Mouse (Mus musculus) CD8-positive naive resting alpha-beta T cell, adult 2 months (primary cell): ENCODE data around the gene Rhoc.

Experiments used
- DNase-seq, 2 experiments: peaks; one replicate each; pipeline ENCODE4 v3.0.0; 2022; ENCODE audit warnings: low read depth in 2 of 2, low spot score in 2 of 2

The Rhoc gene

DNA sequence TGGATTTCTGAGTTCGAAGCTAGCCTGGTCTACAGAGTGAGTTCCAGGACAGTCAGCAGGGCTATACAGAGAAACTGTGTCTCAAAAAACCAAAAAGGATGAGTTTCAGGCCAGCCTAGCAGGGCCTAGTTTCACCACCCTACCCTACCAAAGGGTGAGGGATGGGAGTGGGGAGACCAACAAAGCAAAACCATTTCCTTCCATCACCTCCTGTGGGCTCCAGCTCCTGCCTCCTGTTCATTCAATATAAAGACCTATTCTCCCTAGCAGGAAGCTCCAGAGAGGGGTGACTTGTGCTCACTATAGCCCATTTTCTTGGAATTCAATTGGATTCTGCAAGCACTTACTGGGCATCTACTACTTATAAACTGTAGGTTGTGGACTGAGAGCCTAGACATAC is 26.6 kb downstream of the Rhoc start:
- DNase-seq: no peak

DNA sequence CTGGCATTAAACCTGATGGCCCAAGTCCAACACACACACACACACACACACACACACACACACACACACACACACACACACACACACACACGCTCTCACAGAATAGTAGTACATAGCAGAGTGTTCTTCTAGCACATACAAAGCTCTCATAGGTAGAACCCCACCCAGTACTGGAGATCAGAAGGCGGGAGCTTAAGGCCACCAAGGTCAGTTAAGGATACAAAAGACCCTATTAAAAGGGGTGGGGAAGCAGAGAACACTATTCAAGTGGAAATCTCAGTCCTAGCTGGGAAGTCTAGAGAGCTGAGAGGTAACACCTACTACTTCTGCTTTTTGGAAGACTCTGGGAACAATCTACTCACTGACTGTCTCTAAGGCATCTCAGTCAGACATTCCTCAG is 27.2 kb downstream of the Rhoc start:
- DNase-seq: no peak

DNA sequence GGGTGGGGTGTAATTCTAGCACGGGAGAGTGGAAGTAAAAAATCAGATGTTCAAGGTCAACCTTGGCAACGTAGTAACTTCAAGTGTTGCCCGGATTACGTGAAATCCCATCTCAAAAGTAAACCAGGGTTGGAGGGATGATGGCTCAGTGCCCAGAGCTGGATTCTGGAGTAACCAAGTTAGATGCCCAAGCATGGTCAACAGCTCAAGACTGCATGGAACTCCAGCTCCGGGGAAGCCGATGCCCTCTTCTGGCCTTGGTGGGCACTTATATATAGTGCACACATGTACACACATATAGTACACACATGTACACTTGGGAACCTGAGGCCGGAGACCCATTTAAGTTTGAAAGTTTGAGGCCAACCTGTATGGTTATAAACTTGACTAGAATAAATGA is 28.0 kb downstream of the Rhoc start:
- no peak for DNase-seq

DNA sequence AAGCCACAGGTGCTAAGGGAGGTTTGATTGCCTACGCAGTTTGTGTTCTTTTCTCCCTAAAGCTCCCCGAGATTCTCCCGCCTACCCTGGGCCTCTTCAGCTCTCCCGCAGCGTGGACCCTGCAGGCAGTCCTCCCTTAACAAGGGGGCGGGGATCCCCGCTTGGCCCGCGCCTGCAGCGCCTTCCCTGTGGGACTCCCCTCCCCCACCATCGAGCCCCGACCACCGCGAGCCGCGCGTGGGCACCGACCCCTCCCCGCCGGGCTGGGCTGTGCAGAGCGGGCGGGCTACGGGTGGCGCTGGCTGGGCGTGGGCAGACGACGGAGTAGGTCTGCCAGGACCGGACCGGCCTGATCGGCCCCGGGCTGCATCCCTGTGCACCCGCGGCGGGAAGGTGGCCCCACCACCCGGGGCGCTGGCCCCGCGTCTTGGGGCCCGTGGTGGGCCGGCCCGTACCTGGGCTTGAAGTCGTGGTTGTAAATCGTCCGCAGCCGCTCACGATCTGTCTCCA is 29.4 kb downstream of the Rhoc start:
- DNase-seq: peak in 1 of 2 experiments; percentile 26

DNA sequence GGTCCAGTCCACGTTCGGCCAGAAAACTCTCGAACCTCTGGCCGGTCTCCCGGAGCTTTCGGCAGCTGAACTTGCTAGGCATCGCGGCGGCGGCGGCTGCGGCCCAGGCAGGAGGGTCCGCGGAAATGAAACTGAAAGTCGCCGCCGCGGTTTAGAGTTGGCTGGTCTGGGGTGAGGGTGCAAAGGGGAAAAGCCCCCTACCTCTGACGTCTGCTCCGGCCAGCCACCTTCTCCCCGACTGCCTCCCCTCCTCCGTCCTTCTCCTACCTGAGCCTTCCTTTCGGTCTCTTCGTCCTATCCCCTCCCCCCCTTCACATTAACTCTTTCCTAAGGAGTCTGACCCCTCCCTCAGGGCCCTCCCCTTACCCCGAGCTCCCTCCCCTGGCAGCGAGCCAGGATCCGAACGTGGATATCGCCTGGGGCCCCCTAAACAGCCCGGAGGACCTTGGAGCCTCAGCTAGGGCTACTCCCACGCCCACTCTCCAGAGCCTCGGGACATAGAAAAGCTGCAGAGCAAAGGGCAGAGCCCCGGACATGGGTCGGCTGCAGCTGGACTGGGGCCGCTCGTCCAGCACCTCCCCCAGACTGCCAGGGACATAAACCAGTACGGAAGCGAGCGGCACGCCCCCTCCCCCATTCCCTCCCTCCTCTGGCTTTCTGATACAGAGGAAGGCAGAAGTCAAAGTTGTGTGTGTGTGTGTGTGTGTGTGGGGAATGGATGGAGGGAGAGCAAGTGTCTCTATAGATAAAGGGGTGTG is 30.0 kb downstream of the Rhoc start, which contains the start of gene Mov10:
Gene Mov10 (minus strand): TSS at position 573 of the 758 bp plus-strand sequence.
- peak; percentile 32 to 46 for DNase-seq

DNA sequence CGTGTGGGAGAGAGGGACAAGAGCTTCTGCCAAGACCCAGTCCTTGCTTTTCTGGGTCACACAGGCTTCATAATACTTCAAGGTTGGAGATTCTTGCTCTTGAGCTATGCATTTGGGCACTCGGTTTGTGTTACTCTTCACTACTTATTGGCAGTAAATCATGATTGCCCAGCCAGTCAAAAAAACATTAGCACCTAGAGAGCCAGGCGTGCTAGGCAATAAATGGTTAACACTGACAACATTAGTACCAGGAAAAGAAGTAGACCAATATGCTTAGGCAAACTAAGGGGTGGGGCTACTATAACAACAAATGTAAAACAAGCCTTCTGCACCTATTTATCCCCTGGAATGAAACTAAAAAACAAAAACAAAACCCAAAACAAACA is 30.6 kb downstream of the Rhoc start:
- DNase-seq: no peak

DNA sequence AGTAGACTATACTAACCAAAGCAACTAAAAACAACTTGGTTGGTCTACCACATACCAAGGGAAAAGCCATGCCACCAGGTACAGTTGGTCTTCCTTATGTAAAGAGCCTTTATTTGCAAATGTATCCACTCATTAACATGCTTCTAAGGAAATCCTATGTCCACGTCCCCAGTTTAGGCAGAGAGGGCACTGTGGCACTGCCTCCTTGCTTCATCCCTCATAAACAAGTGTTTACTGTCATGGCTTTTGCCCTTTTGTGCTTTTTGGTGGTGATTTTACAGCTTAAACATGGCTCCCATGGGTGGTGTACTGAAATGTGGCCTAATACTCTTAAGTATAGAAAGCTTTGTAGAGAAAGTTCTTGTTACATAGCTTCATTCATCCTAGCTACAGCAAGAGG is 32.3 kb downstream of the Rhoc start:
- no peak for DNase-seq

DNA sequence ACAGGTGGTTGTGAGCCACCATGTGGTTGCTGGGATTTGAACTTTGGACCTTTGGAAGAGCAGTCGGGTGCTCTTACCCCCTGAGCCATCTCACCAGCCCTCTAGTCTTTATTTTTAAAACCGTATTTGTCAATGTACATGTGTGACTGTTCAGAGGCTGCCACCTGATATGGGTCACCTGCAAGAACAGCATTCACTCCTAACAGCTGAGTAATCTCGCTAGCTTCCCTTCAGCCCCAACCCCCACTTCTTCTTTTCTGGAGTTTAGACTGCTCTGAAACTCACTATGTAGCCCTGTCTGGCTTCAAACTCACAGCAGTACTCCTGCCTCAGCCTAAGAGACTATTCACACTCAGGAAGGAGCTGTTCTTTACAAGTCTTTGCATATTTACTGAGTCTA is 34.2 kb downstream of the Rhoc start:
- no peak for DNase-seq

- DNase-seq: no peak
These were observed 47.6 kb downstream of the Rhoc start for GRCm38 (mm10) chr3:104835797-104836196.

GRCm38 (mm10) chr3:104841049-104841448 is 52.9 kb downstream of the Rhoc start:
- no peak for DNase-seq
